Mouse (Mus musculus) testis, adult 2 months (tissue): ENCODE measurements around the gene Atp5d.
"Not testable (repeated sequence)": the region's sequence is repeated elsewhere in the genome, so short reads cannot be mapped to it uniquely, and the experiment has no call there.

Experiments used
- CTCF ChIP-seq: fragments of 200-500 bp; IDR thresholded peaks from 2 replicates; pipeline ENCODE4 v1.5.1; 2012; ENCODE audit warnings: low read depth, mild to moderate bottlenecking, inconsistent platforms, low read length, moderate library complexity; ENCODE audit not compliant: control insufficient read depth, insufficient read depth, insufficient replicate concordance
- POLR2A ChIP-seq: fragments of 200-500 bp; IDR thresholded peaks from 2 replicates; pipeline ENCODE4 v1.6.1; 2012; ENCODE audit warnings: low read depth, mild to moderate bottlenecking, inconsistent platforms, low read length, moderate library complexity; ENCODE audit not compliant: control insufficient read depth

DNA sequence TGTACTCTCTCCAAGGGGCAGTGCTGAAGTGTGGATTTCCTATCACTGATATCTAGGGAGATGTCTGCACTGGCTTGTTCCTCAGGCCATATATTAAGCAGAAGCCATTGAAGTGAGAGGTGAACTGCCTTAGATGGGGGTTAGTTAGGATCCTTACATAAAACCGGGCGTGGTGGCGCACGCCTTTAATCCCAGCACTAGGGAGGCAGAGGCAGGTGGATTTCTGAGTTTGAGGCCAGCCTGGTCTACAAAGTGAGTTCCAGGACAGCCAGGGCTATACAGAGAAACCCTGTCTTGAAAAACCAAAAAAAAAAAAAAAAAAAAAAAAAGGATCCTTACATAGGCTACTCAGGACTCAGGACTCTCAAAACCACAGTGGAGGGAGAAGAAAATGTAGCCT is 27.7 kb downstream of the Atp5d start:
- TF ChIP-seq CTCF, POLR2A: not testable (repeated sequence)
